Mouse (Mus musculus) heart, postnatal 0 days (tissue): Measurements from ENCODE around the gene Atg7. TPM values are rescaled to one million over a fixed set of nuclear protein-coding genes. Genes with fewer than 3 reads are reported as not detected.

Source experiments
- ATAC-seq: fragments of 200-750 bp; cut with Nextera tagmentation; 2 replicates; pipeline ENCODE4 v1.8.0; 2017; ENCODE audit warnings: low read depth, moderate number of reproducible peaks, moderate library complexity; ENCODE audit not compliant: insufficient read depth
- DNase-seq: peaks from one replicate; pipeline ENCODE4 v3.0.0-alpha.2; 2016; ENCODE audit warnings: low spot score
- H3K27ac ChIP-seq: fragments of 300-500 bp; sonication (generic); 2 replicates; pipeline ENCODE4 v1.5.1; 2014; ENCODE audit warnings: low read depth, mild to moderate bottlenecking
- H3K27me3 ChIP-seq: fragments of 300-500 bp; sonication (generic); 2 replicates; pipeline ENCODE4 v1.6.1; 2014; ENCODE audit warnings: low read length, mixed read lengths; ENCODE audit not compliant: control insufficient read depth, insufficient read depth
- H3K36me3 ChIP-seq: fragments of 300-500 bp; sonication (generic); replicated peaks from 2 replicates; pipeline ENCODE4 v1.6.1; 2014; ENCODE audit warnings: low read length, mixed read lengths; ENCODE audit not compliant: control insufficient read depth, insufficient read depth
- H3K4me1 ChIP-seq: fragments of 300-500 bp; sonication (generic); 2 replicates; pipeline ENCODE4 v1.6.1; 2014; ENCODE audit warnings: antibody characterized with exemption; ENCODE audit not compliant: control insufficient read depth, insufficient read depth
- H3K4me2 ChIP-seq: fragments of 300-500 bp; sonication (generic); 2 replicates; pipeline ENCODE4 v1.6.1; 2014; ENCODE audit warnings: low read depth, mild to moderate bottlenecking, low read length, moderate library complexity
- H3K4me3 ChIP-seq: fragments of 300-500 bp; sonication (generic); 2 replicates; pipeline ENCODE4 v1.5.1; 2014; ENCODE audit warnings: low read depth, low read length
- H3K9ac ChIP-seq: fragments of 300-500 bp; sonication (generic); replicated peaks from 2 replicates; pipeline ENCODE4 v1.6.1; 2014; ENCODE audit warnings: low read depth, low read length, mixed read lengths
- H3K9me3 ChIP-seq: fragments of 300-500 bp; sonication (generic); replicated peaks from 2 replicates; pipeline ENCODE4 v1.6.1; 2016; ENCODE audit warnings: low read length; ENCODE audit not compliant: control insufficient read depth
- CTCF ChIP-seq: IDR thresholded peaks from 2 replicates; pipeline ENCODE4 v1.5.1; 2016; ENCODE audit warnings: antibody characterized with exemption, control low read depth, low read depth
- EP300 ChIP-seq: IDR thresholded peaks from 2 replicates; pipeline ENCODE4 v1.6.1; 2016; ENCODE audit warnings: antibody characterized with exemption, low read depth
- WGBS: fragments of 180-500 bp; shearing (Covaris S2); extraction: QIAGEN DNeasy Blood & Tissue Kit; methylation state at CpG from one replicate; pipeline ENCODE4 v1.1.7; 2014; 5-methylcytosine and 5-hydroxymethylcytosine counted together
- polyA plus RNA-seq: library from polyadenylated mRNA; unstranded; fragments of >200 nt; fragmentation: Nextera tagmentation; extraction: Ambion mirVana; gene quantifications from 2 replicates; pipeline ENCODE4 v1.2.1, GENCODE M21; 2015
- total RNA-seq: library from RNA; depleted of rRNA; stranded (reverse); fragments of >200 nt; gene quantifications from 2 replicates; pipeline ENCODE4 v1.2.3, GENCODE M21; 2014; ENCODE audit warnings: low replicate concordance

Gene Atg7
- total and polyA plus RNA-seq, 2 experiments from 2014 or later, result 13.8 to 14.8 TPM

DNA sequence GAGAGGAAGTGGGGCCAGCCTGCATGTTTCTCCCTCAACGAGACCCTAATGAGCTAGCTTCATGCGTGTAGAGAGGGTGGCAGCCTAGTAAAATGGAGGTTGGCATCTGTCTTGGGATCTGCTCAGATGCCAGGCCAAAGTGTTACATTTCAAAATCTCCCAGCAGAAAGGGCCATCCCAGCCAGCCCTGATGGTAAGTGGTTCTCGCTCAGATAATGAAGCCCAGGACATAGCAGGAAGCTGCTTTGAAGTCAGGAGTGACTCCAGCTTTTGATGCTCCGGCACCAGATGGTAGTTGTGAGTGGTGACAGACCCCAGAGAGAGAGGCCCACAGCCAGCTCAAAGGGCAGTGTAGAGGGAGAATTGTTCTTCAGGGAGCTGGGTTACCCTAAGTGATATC, 155.8 kb downstream of the Atg7 start:
- H3K4me3 ChIP-seq, result no peak overlapping the region
- ATAC-seq, result no peak
- H3K36me3 ChIP-seq, result no peaks in the 10 kb centered on the region
- WGBS, result 60% methylated on average over 4 of the region's 4 CpGs
- H3K27me3 ChIP-seq, result 0 out of 2 replicates have a peak, but pooled peaks cover 2% of the 10 kb centered on the region
- H3K27ac ChIP-seq, result no peak overlapping the region
- H3K4me2 ChIP-seq, result no peak overlapping the region
- no peak for DNase-seq
- TF ChIP-seq CTCF (no peak), EP300 (no peak)
- H3K4me1 ChIP-seq, result peaks cover 7% of the 10 kb centered on the region
- H3K9ac ChIP-seq, result no peak overlapping the region
- H3K9me3 ChIP-seq, result no peaks in the 10 kb centered on the region

DNA sequence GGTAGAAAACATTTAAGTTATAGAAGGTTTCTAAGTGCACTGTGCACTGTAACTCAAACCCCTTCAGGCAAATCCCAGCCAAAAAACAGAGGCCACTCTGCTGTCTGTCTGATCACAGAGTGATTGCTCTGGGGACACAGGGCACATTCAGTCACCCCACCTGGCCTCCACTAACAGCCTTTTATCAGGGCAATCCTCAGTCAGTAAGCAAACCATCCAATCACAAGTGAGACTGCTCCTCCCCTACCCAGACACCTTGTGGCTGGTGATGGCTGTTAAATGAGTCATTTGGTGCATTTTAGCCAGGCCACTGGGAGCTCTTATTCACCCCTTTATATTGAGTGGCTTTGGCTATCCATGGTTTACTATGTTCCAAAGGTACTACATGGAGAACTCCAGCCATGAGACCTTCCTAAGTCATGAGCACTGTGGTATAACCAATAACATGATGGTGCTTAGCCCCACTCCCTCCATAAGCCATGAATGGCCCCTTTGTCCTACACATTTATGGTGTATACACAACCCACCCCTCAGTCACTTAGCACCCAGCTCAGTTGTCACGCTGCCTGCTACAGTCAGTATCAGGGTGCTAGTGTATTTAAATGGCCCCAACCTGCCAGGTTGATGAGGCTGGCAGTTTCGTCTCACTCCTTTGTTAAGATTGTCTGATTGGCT, 157.5 kb downstream of the Atg7 start:
- WGBS, result 35% methylated on average over 2 of the region's 2 CpGs
- no peak for TF ChIP-seq CTCF
- Histone ChIP-seq H3K9me3 (no peaks in the 10 kb centered on the region), H3K4me1 (peaks cover 7% of the 10 kb centered on the region), H3K36me3 (no peaks in the 10 kb centered on the region), H3K27me3 (0 out of 2 replicates have a peak, but pooled peaks cover 2% of the 10 kb centered on the region), H3K27ac (no peak overlapping the region), H3K4me2 (no peak overlapping the region), H3K9ac (no peak overlapping the region), H3K4me3 (no peak overlapping the region)
- DNase-seq (no peak), ATAC-seq (no peak)

GRCm38 (mm10) chr6:114803915-114804535, 161.1 kb downstream of the Atg7 start:
- TF ChIP-seq EP300, result no peak
- no peak for TF ChIP-seq CTCF
- H3K9ac ChIP-seq, result no peak overlapping the region
- DNase-seq, result no peak
- ATAC-seq, result no peak
- H3K9me3 ChIP-seq, result no peaks in the 10 kb centered on the region
- H3K27me3 ChIP-seq, result 0 out of 2 replicates have a peak, but pooled peaks cover 2% of the 10 kb centered on the region
- 78% methylated on average over 8 of the region's 8 CpGs for WGBS
- no peak overlapping the region for H3K4me3 ChIP-seq
- no peak overlapping the region for H3K4me2 ChIP-seq
- H3K36me3 ChIP-seq, result no peaks in the 10 kb centered on the region
- H3K27ac ChIP-seq, result no peak overlapping the region
- H3K4me1 ChIP-seq, result peaks cover 7% of the 10 kb centered on the region; the same call in 1 of the 2 replicates

- Histone ChIP-seq H3K27ac (no peak overlapping the region), H3K4me2 (no peak overlapping the region), H3K9ac (no peak overlapping the region), H3K4me1 (peaks cover 7% of the 10 kb centered on the region; the same call in 1 of the 2 replicates), H3K9me3 (no peaks in the 10 kb centered on the region), H3K27me3 (0 out of 2 replicates have a peak, but pooled peaks cover 2% of the 10 kb centered on the region), H3K4me3 (no peak overlapping the region), H3K36me3 (no peaks in the 10 kb centered on the region)
- TF ChIP-seq CTCF (no peak), EP300 (no peak)
- ATAC-seq (no peak), DNase-seq (no peak)
- WGBS, result 88% methylated on average over 1 of the region's 1 CpGs
These were observed 162.0 kb downstream of the Atg7 start for GRCm38 (mm10) chr6:114804866-114805265.

GRCm38 (mm10) chr6:114805927-114806326, 163.0 kb downstream of the Atg7 start:
- Histone ChIP-seq H3K27ac (no peak overlapping the region), H3K9ac (no peak overlapping the region), H3K27me3 (0 out of 2 replicates have a peak, but pooled peaks cover 2% of the 10 kb centered on the region), H3K4me3 (no peak overlapping the region), H3K4me2 (no peak overlapping the region), H3K9me3 (no peaks in the 10 kb centered on the region), H3K4me1 (peaks cover 3% of the 10 kb centered on the region; the same call in 1 of the 2 replicates), H3K36me3 (no peaks in the 10 kb centered on the region)
- DNase-seq (no peak), ATAC-seq (no peak)
- TF ChIP-seq EP300 (no peak), CTCF (no peak)
- 87% methylated on average over 4 of the region's 4 CpGs for WGBS
